Mouse (Mus musculus): ENCODE results near the gene Mymk.

The Mymk gene

DNA sequence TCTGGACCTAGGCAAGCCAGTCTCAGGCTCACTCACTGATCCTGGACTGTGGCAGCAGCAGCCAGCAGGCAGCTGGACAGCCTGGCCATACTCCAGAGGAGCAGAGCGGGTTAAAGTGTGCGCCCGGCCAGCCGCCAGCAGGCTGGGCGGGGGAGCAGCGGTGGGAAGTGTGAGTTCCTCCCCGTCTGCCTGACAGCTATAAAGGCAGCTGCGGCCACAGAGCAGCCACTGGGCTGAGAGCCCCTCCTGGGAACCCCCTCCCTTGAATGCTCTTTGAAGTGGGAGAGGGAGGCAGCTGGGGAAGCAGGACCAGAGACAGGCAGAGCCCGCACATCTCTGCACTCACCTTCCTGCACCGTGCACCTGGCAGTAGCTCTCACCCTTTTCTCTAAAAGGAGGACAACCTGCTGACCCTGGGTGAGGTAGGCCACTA is 7.2 kb upstream of the Mymk start, which contains the start of gene Adamtsl2:
Adamtsl2 (plus strand) TSS at position 228 of the 433 bp plus-strand sequence.
- DNase-seq (ENCODE audit: low spot score in 2 of 2): peak in 1 of 2 experiments; percentile 52

DNA sequence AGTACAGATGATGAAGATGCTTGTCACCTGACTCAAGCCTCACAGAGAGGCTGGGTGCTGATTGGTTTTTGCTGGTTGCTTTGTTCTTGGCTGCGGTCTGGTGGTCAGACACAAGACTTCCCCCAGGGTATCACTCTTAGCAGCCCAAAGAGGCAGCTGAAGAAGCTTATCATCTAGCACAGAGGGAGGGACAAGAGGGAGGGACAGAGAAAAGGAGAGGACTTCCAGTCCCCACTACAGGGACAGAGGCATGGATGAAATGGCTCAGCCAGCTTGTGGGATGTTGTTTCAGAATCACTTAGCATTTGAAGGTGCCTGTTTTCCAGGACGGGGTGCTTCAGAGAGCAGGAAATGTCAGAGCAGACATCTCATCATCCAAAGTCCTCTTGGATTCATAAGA is 6.3 kb upstream of the Mymk start:
- no peak for DNase-seq (ENCODE audit: low spot score in 2 of 2)

DNA sequence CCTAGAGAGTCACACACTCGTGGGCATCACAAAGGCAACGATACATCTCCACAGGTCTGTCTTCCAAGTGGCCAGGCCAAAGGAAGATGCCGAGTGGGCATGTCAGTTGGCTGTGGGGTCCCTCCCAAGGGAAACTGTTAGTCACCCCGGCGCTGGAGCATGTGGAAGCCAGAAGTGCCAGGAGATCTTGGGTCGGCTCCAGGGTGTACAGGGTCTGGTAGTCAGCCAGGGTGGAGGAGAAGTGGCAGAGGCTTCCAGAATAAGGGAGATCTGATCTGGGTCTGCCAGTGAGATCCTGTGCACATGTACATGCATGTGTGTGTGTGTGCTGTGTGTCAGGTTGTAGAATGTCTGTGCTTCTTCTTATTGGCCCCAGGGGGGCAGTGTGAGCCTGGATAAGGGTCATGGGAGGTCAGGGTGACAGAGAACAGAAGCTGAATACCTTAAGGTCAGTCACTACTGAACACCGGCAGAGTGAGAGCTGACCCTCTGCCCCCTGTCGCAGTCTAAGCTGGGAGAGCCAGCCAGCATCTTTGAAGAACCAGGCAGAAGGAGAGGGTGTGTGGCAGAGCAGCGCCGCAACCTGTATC is 5.8 kb upstream of the Mymk start:
- no peak for DNase-seq (ENCODE audit: low spot score in 2 of 2)

DNA sequence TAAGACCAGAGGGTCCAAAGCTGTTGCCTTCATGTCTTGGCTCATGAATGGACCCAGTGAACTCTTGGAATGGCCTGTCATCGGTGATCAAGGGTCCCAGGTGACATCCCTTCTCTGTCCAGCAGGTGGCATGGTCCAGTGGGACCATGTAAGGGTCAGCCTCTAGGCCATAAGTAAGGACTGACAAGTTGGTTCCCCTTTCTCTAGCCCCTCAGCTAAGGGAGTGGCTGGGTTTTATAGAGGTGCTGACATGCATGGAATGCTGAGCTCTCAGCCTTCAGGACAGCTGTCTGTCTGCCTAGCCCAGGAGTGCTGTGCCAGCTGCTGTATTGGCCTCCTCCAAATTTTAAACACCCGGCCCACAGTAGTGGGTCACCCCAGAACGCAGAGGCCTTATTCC is 3.5 kb upstream of the Mymk start:
- peak in 1 of 2 experiments; percentile 29 for DNase-seq (ENCODE audit: low spot score in 2 of 2)

DNA sequence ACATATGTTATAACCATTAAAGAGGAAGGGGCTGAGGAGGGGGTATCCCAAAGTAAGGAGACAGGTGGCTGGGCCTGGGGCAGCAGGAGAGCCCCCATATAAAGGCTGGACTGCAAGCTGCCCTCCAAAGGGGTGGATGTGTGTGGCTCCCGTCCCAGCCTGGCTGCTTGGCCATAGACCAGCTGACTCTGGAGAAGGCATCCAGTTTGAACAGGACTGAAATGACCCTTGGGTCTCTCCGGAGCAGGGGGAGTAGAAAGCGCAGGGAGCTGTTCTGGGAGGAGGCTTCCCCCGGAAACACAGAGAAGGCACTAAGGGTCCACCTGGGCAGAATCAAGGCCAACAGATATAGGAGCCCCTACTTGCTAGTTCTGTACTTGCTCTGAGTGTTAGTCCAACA is 2.8 kb upstream of the Mymk start:
- no peak for DNase-seq (ENCODE audit: low spot score in 2 of 2)

DNA sequence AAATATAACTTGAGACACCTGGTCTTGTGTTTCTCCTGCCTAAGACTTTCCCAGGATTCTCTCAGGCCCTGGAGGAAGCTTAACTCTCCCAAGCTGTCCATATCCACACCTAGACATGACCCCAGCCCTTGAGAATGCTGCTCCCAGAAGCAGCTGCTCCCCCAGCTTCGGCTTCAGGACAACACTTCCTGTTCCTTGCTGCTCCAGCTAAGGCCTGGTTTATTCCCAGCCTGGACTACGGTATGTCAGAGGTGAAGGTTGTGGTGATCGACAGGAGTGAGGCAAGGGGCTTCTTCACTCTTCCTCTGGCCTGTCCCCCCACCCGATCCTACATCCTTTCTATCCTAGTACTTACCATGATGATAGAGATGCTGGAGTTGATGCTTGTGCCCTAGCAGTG is 1.4 kb upstream of the Mymk start:
- no peak for DNase-seq (ENCODE audit: low spot score in 2 of 2)

DNA sequence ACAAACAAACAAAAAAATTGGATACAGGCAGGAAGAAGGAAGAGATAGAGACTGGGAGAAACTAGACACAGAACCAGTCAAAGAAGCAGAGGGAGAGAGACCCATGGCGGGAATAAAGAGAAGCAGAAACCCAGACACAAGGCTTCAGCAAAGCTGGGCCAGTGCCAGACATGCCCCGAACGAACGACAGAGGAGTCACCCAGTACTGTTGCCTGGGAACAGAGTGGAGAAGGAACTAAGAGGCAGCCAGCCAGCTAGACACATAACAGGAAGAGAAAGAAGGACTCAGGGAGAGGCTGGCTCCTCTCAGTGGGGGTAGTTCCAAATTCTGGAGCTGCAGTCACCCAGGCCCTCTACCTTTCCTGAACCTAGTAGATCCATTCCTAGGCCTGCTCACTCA is 842 bp downstream of the Mymk start:
- DNase-seq (ENCODE audit: low spot score in 2 of 2): peak; percentile 85 to 88

DNA sequence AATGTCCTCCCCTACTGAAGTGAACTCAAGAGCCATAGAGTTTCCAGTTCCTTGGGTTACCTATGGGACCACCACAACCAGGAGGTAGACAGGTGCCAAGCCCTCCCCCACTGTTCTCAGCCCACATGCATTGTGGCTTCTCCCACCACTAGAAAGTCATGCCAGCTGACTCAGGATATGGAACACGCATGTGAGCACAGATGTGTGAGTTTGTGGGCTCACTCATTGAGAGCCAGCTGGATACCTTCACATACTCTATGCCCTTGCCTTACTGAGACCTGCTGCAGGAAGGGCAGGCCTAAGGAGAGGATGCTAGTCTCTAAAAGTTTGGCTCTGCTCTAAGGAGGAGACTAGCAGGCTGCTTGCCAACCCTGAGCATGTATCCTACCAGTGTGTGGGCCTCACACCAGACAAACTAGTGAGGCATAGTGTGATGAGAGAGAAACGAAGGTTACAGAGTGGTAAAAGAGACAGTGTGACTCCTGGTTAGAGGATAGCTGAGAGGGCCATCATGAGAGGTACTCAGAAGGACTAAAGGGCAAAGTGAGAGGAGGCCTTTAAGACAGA is 1.6 kb downstream of the Mymk start:
- DNase-seq (ENCODE audit: low spot score in 2 of 2): peak in 1 of 2 experiments; percentile 46

DNA sequence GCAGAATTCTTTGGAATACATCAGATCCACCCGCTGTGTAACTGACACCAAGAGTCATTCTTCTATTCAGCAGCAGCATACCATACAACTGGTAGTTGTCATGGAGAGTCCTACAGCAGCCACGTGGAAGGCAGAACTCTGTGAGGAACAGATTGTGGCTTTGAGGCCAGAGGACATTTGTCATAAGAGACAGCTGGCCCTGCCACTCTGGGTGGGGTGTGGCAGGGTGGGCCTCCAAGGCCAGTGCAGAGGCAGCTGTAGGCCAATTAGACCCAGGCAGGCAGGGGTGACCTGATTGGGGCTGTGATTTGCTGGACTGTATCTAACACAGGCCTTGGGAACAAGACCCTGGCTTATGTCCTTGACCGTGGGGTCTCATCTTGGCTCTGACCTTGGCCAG is 2.3 kb downstream of the Mymk start:
- DNase-seq (ENCODE audit: low spot score in 2 of 2): no peak

DNA sequence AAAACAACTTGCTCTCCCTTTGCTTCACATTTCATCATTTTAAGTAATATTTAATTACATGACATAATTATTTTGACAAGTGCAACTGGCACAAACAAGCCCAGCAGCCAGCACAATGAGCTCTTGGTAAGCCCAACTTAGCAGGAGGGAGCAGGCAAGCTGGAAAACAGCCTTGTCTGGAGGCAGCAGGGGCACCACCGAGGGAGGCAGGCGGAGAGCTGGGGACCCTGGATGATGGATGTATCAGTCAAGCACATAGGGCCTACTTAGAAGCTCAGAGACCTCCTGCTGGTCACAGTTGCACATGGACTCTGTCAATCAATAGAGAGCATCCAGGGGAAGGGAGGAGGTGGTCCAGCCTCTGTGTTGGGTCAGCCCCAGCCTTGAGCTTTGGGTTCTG is 4.0 kb downstream of the Mymk start:
- DNase-seq (ENCODE audit: low spot score in 2 of 2): no peak

DNA sequence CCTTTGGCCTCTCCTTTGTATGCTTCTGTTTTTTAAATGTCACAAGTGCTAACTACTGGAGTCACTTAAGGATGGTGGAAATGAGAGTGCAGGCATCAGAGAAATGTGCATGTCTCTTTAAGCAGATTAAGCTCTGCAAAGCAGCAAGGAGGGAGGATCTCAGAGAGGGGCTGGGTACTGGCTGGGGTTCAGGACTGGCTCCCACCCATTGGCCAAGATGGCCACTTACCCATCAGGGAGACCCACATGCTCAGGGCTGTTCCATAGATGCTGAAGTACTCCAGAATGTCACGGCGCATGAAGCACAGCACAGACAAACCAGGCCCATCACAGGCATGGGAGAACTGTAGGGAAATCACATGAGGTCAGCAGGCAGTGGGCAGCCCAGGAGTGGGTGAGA is 4.9 kb downstream of the Mymk start:
- no peak for DNase-seq (ENCODE audit: low spot score in 2 of 2)

DNA sequence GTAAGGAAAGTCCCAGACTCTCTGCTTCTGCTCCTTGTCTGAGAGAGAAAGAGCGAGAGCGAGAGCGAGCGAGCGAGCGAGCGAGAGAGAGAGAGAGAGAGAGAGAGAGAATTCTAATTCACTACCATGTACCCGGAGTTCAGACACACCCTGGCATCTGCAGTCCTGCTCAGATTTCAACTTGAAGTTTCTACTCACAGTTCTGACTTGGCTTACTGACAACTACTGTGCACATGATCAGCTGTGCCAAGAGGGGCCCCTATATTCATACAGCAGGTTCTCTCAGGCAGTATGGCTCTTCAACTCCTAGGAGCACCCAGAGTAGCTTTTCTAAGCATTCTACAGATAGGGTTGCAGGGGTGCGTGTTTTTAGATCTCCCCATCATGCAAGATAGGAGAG is 12.8 kb downstream of the Mymk start:
- DNase-seq (ENCODE audit: low spot score in 2 of 2): no peak

DNA sequence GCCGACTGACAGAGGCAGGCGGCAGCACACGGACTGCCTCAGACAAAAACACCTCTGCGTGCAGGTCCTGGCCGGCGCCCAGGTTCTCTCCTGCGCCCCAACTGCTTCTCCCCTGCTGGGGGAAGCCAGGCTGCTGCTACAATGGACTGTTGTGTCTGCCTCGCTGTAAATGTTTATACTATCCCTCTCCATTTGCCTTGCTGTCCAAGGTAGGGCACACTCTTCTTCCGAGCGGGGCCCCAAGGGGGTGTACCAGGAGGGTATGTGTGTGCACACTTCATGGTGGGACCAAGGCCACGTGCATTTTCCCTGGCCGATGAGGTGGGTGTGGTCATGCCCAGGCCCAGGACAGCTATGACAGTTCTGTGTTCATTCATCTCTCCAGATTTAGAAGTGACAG is 13.2 kb downstream of the Mymk start:
- DNase-seq (ENCODE audit: low spot score in 2 of 2): no peak

DNA sequence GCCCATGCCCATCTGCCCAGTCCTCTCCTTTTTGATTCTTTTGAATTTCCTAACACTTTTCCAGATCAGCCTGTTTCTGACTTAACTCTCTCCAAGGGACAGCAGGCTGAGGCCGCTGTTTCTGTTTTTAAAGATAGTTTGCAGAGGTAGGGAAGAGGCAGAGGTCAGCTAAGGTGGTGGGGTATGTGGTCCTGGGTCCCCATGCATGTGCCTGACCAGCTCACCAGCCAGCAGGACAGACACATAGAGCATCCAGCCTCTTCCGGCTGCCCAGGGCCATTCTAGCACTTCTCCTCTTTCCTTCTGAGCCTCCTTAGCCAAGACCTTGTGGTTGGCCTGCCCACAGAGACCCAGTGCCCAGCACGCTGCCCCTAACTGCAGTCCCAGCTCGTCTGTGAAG is 13.7 kb downstream of the Mymk start:
- DNase-seq (ENCODE audit: low spot score in 2 of 2): no peak

DNA sequence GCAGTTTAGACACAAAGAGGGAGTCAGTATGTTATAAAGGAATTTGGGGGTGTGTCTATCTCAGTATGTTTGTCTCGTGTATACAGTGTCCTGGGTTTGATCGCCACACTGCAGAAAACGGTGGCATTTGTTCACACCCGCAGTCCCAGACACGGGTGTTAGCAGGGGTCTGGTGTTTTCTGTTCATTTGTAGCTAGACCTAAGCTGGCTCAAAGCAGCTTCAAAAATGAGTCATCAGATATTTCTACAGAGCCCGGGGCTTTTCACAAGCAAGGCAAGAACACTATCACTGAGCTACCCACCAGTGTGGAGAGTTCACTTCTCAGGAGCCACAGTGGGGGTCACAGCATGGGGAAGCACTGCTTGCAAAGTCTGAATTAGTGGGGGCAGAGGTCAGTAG is 22.6 kb downstream of the Mymk start:
- no peak for DNase-seq (ENCODE audit: low spot score in 2 of 2)

DNA sequence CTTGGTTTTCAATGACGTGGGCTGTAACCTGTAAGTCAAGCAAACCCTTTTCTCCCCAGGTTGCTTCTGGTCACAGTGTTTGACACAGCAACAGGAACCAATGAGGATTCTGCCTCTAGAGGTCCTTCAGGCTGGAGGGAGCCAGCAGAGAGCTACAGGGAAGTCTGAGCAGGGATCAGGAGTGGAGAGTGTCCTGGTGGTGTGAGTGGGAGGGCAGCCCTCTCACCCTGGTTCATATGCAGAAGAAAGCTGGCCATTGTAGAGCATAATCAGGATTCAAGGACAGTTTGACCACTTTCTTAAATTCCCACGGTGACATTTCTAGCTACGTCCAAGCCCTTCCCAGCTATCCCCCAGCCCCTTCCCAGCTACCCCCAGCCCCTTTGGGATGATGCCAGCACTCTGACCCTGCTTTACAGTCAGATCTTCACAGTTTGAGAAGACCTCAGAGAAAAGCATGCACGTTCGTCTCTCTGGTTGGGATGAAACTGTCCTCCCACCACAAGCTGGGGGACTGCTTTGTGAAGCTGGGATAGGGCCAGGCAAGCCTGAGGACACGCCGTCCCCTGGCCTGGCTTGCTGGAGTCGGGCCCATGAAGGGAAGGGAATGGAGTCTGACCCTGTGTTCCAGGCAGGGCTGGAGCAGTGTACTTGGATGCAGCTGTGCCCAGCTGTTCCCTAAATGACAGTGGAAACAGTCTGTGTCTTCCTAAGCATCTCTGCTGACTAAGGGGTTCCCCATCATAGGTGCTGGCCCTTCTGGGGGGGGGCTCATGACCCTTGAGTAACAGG is 25.8 kb downstream of the Mymk start:
- no peak for DNase-seq (ENCODE audit: low spot score in 2 of 2)

DNA sequence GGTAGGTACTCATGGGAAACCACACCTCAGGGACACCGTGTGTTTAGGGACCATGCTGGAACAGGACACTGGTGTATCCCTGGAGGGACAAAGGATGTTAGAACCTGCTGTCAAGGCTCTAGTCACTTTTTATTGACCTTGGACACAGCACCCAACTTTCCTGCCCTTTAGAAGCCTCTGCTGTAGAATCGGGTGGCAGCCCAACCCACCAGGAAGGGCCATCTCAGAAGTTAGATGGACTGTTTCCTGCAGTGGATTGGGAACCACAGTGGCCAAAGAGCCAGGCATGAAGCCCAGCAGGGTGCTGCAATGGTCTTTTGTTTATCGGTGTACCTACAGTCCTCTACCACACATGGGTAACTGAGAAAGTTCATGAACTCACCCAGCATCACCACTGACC is 27.3 kb downstream of the Mymk start:
- DNase-seq (ENCODE audit: low spot score in 2 of 2): no peak

DNA sequence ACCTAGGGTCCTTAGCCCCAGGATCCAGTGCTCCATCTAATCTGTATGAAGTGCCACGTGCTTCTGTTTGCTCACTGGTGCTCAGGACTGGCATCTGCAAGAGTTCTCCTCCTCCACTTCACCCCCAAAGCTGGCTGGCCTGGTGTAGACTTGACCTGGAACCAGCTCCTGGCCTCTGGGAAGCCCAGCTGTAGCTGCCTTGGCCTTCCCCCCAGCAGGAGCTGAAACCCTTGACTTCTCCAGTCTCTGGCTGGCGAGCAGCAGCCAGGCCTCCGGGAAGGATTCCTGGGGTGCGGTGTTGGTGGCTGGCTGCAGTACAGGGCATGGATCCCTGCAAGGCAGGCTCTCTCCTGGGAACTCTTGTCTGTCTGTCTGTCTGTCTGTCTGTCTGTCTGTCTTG is 27.8 kb downstream of the Mymk start:
- DNase-seq (ENCODE audit: low spot score in 2 of 2): no peak

DNA sequence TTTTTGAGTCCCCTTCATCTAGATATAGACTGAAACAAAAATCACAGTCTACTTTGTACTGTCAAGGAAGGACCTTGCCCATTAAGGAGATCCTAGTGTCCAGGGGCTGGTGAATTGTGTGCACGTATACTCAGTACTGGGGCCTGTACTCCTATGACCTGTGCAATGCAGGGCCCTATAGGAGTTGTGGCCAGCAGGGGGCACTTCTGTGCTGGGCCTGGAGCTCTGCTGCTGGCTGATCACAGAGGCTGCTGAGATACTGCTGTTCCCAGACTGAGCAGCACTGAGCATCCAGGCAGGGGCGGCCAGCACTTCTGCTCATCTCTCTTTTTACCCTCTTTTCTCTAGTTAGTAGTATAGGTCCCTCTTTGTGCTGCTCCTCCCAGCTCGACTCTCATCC is 28.5 kb downstream of the Mymk start:
- DNase-seq (ENCODE audit: low spot score in 2 of 2): peak; percentile 87 to 94

DNA sequence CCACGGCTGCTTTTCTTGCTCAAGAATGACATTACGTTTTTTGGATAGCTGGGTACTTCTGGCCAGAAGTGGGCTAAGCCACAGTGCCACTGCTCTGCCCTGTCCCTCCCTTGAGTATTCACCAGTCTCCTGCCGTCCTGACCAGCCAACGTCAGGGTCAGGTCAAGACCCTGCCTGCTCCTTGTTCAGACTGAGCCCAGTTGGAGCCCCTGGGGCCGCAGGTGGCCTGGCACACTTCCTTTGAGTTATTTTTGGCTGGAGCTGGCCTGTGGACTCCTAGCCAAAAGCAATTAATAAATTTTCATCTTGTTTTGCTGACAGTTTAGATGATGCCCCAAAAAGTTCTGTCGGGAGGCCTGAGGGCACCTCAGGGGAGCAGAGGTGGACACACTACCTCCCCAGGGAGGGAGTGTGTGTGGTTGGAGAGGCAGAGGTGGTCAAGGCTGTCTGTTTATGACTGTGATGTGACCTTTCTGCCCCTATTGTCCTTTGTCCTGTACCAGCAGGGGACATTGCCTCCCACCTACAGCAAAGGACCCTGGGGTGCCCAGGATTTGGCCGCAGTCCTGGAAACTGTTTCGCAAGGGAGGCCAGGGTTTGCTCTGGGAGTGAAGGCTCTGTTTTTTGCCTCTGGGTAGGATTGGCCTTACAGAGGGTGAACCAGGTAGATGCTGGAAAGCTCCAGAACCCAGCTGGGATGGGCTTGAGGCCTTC is 29.7 kb downstream of the Mymk start:
- no peak for DNase-seq (ENCODE audit: low spot score in 2 of 2)

DNA sequence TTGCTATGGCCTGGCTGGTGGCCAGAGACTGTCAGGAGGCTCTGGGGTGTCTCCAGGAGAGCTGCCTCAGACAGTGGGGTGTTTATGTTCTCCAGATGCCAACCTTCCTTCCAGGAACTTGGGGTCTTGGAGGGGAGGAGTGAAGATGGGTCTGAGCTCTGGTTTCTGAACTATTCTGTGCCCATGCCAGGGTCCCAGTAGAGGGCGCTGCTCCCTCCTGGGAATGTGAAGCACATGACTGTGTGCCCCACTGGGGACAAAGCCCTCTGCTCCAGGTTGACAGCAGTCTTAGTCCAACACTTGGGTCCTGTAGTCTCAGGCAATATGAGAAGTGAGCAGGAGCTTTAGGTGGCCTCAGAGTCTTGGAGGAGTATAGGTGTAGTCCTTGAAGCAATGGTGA is 32.7 kb downstream of the Mymk start:
- no peak for DNase-seq (ENCODE audit: low spot score in 2 of 2)

DNA sequence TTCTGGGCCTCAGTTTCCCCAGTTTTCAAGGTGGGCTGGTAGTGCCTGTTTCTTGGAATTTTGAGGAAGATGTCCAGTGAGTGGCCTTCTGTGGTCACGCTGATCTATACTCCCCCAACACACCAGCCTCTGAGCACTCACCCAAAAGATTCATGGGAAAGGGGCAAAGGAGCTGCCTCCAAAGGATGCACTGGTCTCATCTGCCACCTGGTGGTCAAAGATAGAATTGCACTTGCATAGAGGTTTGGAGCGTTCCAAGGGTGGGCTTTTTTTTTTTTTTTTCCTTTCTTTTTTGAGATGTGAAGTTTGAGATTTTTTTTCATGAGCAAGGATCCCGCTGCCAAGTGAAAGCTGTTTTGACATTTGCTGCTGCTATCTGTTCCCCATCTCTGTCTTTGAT is 33.4 kb downstream of the Mymk start:
- peak in 1 of 2 experiments; percentile 76 for DNase-seq (ENCODE audit: low spot score in 2 of 2)

DNA sequence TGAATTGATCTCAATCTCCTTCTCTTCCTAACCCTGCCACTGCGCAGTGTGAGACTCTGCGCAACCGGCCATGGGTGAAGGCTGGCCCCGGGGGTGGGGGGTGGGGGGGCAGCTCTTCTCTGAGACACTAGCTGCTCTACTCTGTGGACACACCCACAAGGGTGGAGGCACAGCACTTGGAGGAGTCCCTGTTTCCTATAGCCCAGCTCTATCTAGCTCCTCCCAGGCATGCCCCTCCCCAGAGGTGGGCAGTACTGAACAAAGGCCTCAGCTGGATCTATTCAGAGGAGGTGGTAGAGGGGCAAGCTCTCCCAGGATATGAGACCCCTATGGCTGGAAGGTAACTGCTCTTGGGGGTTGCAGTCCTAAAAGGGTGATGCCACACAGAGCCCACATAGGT is 35.0 kb downstream of the Mymk start:
- no peak for DNase-seq (ENCODE audit: low spot score in 2 of 2)

Measured in frontal cortex, postnatal 36 days (tissue).